10 mouse cellular contexts compared by ENCODE assay signal in genomic region chr10:41598221-41598620, GRCm38 (mm10).
DNase-seq lines count a peak whose midpoint lies in the region; ATAC-seq and TF ChIP-seq lines count a peak whose summit lies in the region.
"Had no signal": no experiment of that assay in that cellular context is flagged by ENCODE, and none has a peak within 500 bp of the region (broad histone marks: within the 10 kb centered on the region; RNA-seq: fewer than 3 reads in every experiment).

No protein-coding gene starts in this region.

- no peaks in the 10 kb centered on the region for H3K36me3 ChIP-seq in limb, embryonic 14.5 days (ENCODE audit: control insufficient read depth, insufficient read depth, low read length)

- no peak overlapping the region for H3K4me2 ChIP-seq in limb, embryonic 14.5 days (replicated peaks; ENCODE audit: low read depth, low read length, severe bottlenecking)

- H3K4me3 ChIP-seq in limb, embryonic 14.5 days (replicated peaks; ENCODE audit: low read length): no peak overlapping the region

- H3K27me3 ChIP-seq in limb, embryonic 14.5 days (ENCODE audit: control insufficient read depth, insufficient read depth, low read length): no peaks in the 10 kb centered on the region
- H3K27me3 ChIP-seq: Patski had no signal

- H3K27ac ChIP-seq in limb, embryonic 14.5 days (replicated peaks; ENCODE audit: low read depth, low read length): no peak overlapping the region

- 40% methylated on average over 9 of the region's 9 CpGs for WGBS in limb, embryonic 14.5 days

- peak; percentile 14 for DNase-seq in frontal cortex, postnatal 36 days (ENCODE audit: low spot score in 2 of 2)
- no peak for DNase-seq in frontal cortex, postnatal 10 days (ENCODE audit: low spot score in 2 of 2)
- DNase-seq in cerebellum, adult 18-20 months: peak; percentile 59 to 69
- peak; percentile 41 to 63 for DNase-seq in heart, adult 18-20 months
- peak; percentile 14 for DNase-seq in limb, embryonic 14.5 days (ENCODE audit: low spot score)
- DNase-seq in embryo, embryonic 11 days: no peak
- DNase-seq in kidney, postnatal 10 days: no peak
- no peak for DNase-seq in T-cell, adult 2 months (ENCODE audit: low spot score)
- DNase-seq: B cell, adult 2 months had no signal

- 0 out of 2 replicates have a peak, but pooled peaks have one; percentile 47 for ATAC-seq in limb, embryonic 14.5 days (ENCODE audit: low FRiP score, low read depth)
- ATAC-seq: Patski had no signal

- no peak overlapping the region for H3K9ac ChIP-seq in limb, embryonic 14.5 days (ENCODE audit: low read depth, low read length, severe bottlenecking)

- peaks cover 6% of the 10 kb centered on the region; the same call in 1 of the 2 replicates for H3K4me1 ChIP-seq in limb, embryonic 14.5 days (ENCODE audit: control insufficient read depth, insufficient read depth, low read length)

- H3K9me3 ChIP-seq in limb, embryonic 14.5 days (ENCODE audit: control insufficient read depth, low read length): no peaks in the 10 kb centered on the region

- TF ChIP-seq POLR2A in limb, embryonic 14.5 days (IDR thresholded peaks at IDR 0.05; ENCODE audit: borderline replicate concordance, extremely low read depth, insufficient read depth, insufficient read length): no peak

Comparison
In these comparisons a context has a peak if more than half of its experiments do, and no peak if none do; other contexts are left out.
1. DNase-seq: peak in frontal cortex, postnatal 36 days (2 of 2), cerebellum, adult 18-20 months (2 of 2), heart, adult 18-20 months (2 of 2) and limb, embryonic 14.5 days (single experiment); none in frontal cortex, postnatal 10 days (0 of 2), embryo, embryonic 11 days (single experiment), kidney, postnatal 10 days (single experiment) and T-cell, adult 2 months (single experiment).